Mouse (Mus musculus) neural tube, embryonic 12.5 days (tissue): ENCODE results near the gene Sema4d. TPM values are rescaled to one million over a fixed set of nuclear protein-coding genes. Genes with fewer than 3 reads are reported as not detected.
A peak's percentile ranks its signal among the peaks of the same experiment; 100 is the strongest.

Experiments
- ATAC-seq: fragments of 200-750 bp; cut with Nextera tagmentation; 2 replicates; pipeline ENCODE4 v1.8.0; 2017; ENCODE audit warnings: low read depth, mild to moderate bottlenecking, moderate TSS enrichment, moderate library complexity; ENCODE audit not compliant: low FRiP score
- H3K27ac ChIP-seq: fragments of 300-500 bp; sonication (generic); 2 replicates; pipeline ENCODE4 v1.5.1; 2016
- H3K27me3 ChIP-seq: fragments of 300-500 bp; sonication (generic); replicated peaks from 2 replicates; pipeline ENCODE4 v1.6.1; 2016; ENCODE audit warnings: mild to moderate bottlenecking
- H3K36me3 ChIP-seq: fragments of 300-500 bp; sonication (generic); 2 replicates; pipeline ENCODE4 v1.6.1; 2016; ENCODE audit warnings: mild to moderate bottlenecking
- H3K4me1 ChIP-seq: fragments of 300-500 bp; sonication (generic); 2 replicates; pipeline ENCODE4 v1.6.1; 2016
- H3K4me2 ChIP-seq: fragments of 300-500 bp; sonication (generic); replicated peaks from 2 replicates; pipeline ENCODE4 v1.6.1; 2016; ENCODE audit warnings: mild to moderate bottlenecking
- H3K4me3 ChIP-seq: fragments of 300-500 bp; sonication (generic); 2 replicates; pipeline ENCODE4 v1.5.1; 2016
- H3K9ac ChIP-seq: fragments of 300-500 bp; sonication (generic); 2 replicates; pipeline ENCODE4 v1.6.1; 2016; ENCODE audit warnings: mild to moderate bottlenecking
- H3K9me3 ChIP-seq: fragments of 300-500 bp; sonication (generic); 2 replicates; pipeline ENCODE4 v1.6.1; 2016; ENCODE audit warnings: mild to moderate bottlenecking
- WGBS: fragments of 180-500 bp; shearing (Covaris S2); methylation state at CpG from one replicate; pipeline ENCODE4 v1.1.7; 2016; 5-methylcytosine and 5-hydroxymethylcytosine counted together
- polyA plus RNA-seq: library from polyadenylated mRNA; unstranded; fragments of >200 nt; fragmentation: Nextera tagmentation; extraction: Ambion mirVana; gene quantifications from 2 replicates; pipeline ENCODE4 v1.2.1, GENCODE M21; 2016

Gene Sema4d
- polyA plus RNA-seq, 1 experiment from 2014 or later = 9.9 TPM

- Histone ChIP-seq H3K9me3 (no peaks in the 10 kb centered on the region), H3K4me3 (no peak overlapping the region), H3K36me3 (no peaks in the 10 kb centered on the region), H3K27ac (no peak overlapping the region), H3K27me3 (no peaks in the 10 kb centered on the region), H3K4me2 (no peak overlapping the region), H3K4me1 (peaks cover 9% of the 10 kb centered on the region), H3K9ac (no peak overlapping the region)
- ATAC-seq = no peak
- WGBS = 83% methylated on average over 10 of the region's 10 CpGs
Observed at GRCm38 (mm10) chr13:51742551-51743052, 50.9 kb downstream of the Sema4d start.

GRCm38 (mm10) chr13:51740776-51741175 is 52.8 kb downstream of the Sema4d start:
- 88% methylated on average over 5 of the region's 5 CpGs for WGBS
- Histone ChIP-seq H3K36me3 (no peaks in the 10 kb centered on the region), H3K4me3 (no peak overlapping the region), H3K27me3 (no peaks in the 10 kb centered on the region), H3K27ac (no peak overlapping the region), H3K9me3 (no peaks in the 10 kb centered on the region), H3K9ac (no peak overlapping the region), H3K4me2 (no peak overlapping the region), H3K4me1 (peaks cover 5% of the 10 kb centered on the region)
- no peak for ATAC-seq

DNA sequence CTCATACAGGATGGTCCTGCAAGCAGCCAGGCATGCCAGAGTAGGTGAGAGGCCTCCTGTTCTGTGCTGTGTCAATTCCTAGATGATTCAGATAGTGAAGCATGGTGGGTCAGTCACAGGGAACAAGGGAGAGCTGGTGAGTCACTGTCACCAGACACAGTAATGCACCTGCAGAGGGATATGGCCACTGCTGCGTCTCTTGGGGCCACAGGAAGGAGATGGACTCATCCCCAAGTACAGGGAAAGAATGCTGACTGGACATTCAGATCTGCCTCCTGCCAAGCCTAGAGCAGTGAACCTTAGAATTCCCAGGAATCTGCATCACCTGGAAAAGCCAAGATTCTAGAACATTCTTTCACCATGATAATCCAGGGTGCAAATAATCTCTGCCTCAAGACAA is 53.8 kb downstream of the Sema4d start:
- Histone ChIP-seq H3K4me2 (no peak overlapping the region), H3K27me3 (no peaks in the 10 kb centered on the region), H3K9me3 (no peaks in the 10 kb centered on the region), H3K4me3 (no peak overlapping the region), H3K27ac (no peak overlapping the region), H3K9ac (no peak overlapping the region), H3K36me3 (no peaks in the 10 kb centered on the region), H3K4me1 (no peaks in the 10 kb centered on the region)
- ATAC-seq = no peak
- 79% methylated on average over 1 of the region's 1 CpGs for WGBS

GRCm38 (mm10) chr13:51738531-51739117 is 54.9 kb downstream of the Sema4d start:
- ATAC-seq = no peak
- Histone ChIP-seq H3K27me3 (no peaks in the 10 kb centered on the region), H3K27ac (no peak overlapping the region), H3K9ac (no peak overlapping the region), H3K9me3 (no peaks in the 10 kb centered on the region), H3K4me3 (no peak overlapping the region), H3K36me3 (no peaks in the 10 kb centered on the region), H3K4me2 (no peak overlapping the region), H3K4me1 (no peaks in the 10 kb centered on the region)
- WGBS = 96% methylated on average over 11 of the region's 11 CpGs

DNA sequence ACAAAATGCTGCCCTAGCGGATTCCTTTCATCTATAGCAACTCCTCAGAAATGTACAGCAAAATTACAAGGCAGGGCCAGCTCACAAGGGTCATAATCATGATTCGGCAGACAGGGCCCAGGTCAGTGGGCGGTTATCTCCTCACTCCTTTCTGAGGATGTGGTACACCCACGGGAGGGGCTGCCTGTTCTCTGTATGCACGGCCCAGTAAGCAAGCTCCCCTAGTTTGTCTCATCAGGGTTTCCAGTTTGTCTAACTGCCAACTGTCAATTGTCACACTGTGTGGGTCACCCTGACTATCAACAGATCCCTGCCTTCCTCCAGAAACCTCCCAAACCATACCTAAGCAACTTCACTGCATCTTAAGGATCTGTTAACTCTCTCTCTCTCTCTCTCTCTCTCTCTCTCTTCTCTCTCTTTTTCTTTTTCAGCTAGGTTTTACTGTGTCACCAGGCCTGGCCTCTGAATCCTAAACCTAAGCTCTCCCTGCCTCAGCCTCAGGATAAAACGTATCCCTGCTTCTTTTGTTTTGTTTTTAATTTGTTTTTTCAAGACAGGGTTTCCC is 55.5 kb downstream of the Sema4d start:
- Histone ChIP-seq H3K9ac (no peak overlapping the region), H3K9me3 (no peaks in the 10 kb centered on the region), H3K4me1 (no peaks in the 10 kb centered on the region), H3K4me2 (no peak overlapping the region), H3K27me3 (no peaks in the 10 kb centered on the region), H3K36me3 (no peaks in the 10 kb centered on the region), H3K4me3 (no peak overlapping the region), H3K27ac (no peak overlapping the region)
- 66% methylated on average over 6 of the region's 6 CpGs for WGBS
- ATAC-seq = no peak

GRCm38 (mm10) chr13:51737033-51737948 is 56.3 kb downstream of the Sema4d start:
- H3K9me3 ChIP-seq = no peaks in the 10 kb centered on the region
- H3K4me3 ChIP-seq = no peak overlapping the region
- H3K36me3 ChIP-seq = no peaks in the 10 kb centered on the region
- 78% methylated on average over 20 of the region's 20 CpGs for WGBS
- H3K27ac ChIP-seq = no peak overlapping the region
- no peak for ATAC-seq
- no peaks in the 10 kb centered on the region for H3K27me3 ChIP-seq
- H3K4me1 ChIP-seq = peaks cover 3% of the 10 kb centered on the region
- no peak overlapping the region for H3K9ac ChIP-seq
- H3K4me2 ChIP-seq = no peak overlapping the region

GRCm38 (mm10) chr13:51736007-51736911 is 57.3 kb downstream of the Sema4d start:
- Histone ChIP-seq H3K4me3 (no peak overlapping the region), H3K36me3 (no peaks in the 10 kb centered on the region), H3K9me3 (no peaks in the 10 kb centered on the region), H3K9ac (no peak overlapping the region), H3K27me3 (no peaks in the 10 kb centered on the region), H3K27ac (no peak overlapping the region), H3K4me2 (no peak overlapping the region), H3K4me1 (peaks cover 9% of the 10 kb centered on the region)
- no peak for ATAC-seq
- 84% methylated on average over 13 of the region's 13 CpGs for WGBS

DNA sequence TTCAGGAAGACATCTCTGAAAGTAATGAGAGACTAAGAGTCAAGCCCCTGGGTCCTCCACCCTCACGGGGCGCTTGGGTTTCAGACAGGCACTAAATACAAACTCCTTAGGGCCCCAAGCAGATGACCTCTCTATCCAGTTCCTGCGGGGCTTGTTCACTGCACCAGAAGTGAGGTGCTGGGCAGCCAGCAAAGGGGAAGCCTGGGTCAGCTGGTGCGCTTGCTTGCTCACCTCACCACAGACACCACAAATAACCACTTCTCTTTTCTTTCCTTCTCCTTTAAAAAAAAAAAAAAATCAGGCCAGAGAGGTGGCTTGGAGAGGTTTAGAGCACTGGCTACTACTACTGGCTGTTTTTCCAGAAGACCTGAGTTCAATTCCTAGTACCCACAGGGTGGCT is 59.0 kb downstream of the Sema4d start:
- WGBS = 90% methylated on average over 4 of the region's 4 CpGs
- ATAC-seq = no peak
- Histone ChIP-seq H3K9ac (no peak overlapping the region), H3K4me2 (no peak overlapping the region), H3K4me3 (no peak overlapping the region), H3K27ac (no peak overlapping the region), H3K4me1 (peaks cover 20% of the 10 kb centered on the region), H3K36me3 (no peaks in the 10 kb centered on the region), H3K9me3 (no peaks in the 10 kb centered on the region), H3K27me3 (no peaks in the 10 kb centered on the region)

- WGBS = 50% methylated on average over 14 of the region's 14 CpGs
- Histone ChIP-seq H3K27me3 (no peaks in the 10 kb centered on the region), H3K4me1 (peaks cover 22% of the 10 kb centered on the region), H3K36me3 (no peaks in the 10 kb centered on the region), H3K9me3 (no peaks in the 10 kb centered on the region), H3K9ac (0 out of 2 replicates have a peak overlapping the region, but pooled peaks have one; percentile 1), H3K4me3 (no peak overlapping the region), H3K4me2 (no peak overlapping the region), H3K27ac (no peak overlapping the region; the same call in 1 of the 2 replicates)
- ATAC-seq = peak; percentile 46; the same call in 1 of the 2 replicates
Observed at GRCm38 (mm10) chr13:51732097-51732664, 61.4 kb downstream of the Sema4d start.

DNA sequence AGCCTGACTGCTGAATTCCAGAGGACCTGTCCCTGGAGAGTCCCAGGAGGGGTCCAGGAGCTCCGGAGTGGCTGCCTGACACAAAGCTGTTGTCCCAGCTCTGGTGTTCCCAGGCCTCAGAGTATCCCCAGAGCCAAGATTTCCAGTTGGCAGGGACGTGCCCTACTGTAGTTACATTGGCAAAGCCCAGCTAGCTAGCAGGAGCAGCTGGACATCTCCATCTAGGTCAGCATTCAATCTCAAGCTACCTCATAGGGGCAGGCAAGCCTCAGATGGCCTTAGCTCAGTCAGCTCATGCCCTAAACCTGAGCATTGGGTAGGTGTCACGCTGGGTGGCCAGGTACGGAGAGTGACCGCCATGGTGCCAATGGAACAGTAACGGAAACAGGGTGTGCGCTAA is 62.1 kb downstream of the Sema4d start:
- Histone ChIP-seq H3K27me3 (no peaks in the 10 kb centered on the region), H3K4me2 (no peak overlapping the region), H3K9ac (no peak overlapping the region), H3K36me3 (no peaks in the 10 kb centered on the region), H3K27ac (no peak overlapping the region), H3K4me1 (peaks cover 22% of the 10 kb centered on the region), H3K9me3 (no peaks in the 10 kb centered on the region), H3K4me3 (no peak overlapping the region)
- WGBS = 91% methylated on average over 7 of the region's 7 CpGs
- no peak for ATAC-seq

GRCm38 (mm10) chr13:51729887-51730361 is 63.6 kb downstream of the Sema4d start:
- Histone ChIP-seq H3K27me3 (no peaks in the 10 kb centered on the region), H3K4me2 (no peak overlapping the region), H3K9me3 (no peaks in the 10 kb centered on the region), H3K4me1 (peaks cover 27% of the 10 kb centered on the region), H3K4me3 (no peak overlapping the region), H3K9ac (no peak overlapping the region), H3K27ac (no peak overlapping the region), H3K36me3 (no peaks in the 10 kb centered on the region)
- peak; percentile 51; the same call in 1 of the 2 replicates for ATAC-seq
- WGBS = 7% methylated on average over 4 of the region's 4 CpGs
